Mouse (Mus musculus): ENCODE measurements around the gene Speer3. TPM values are rescaled to one million over a fixed set of nuclear protein-coding genes. Genes with fewer than 3 reads are reported as not detected.
"Not testable (repeated sequence)": the region's sequence is repeated elsewhere in the genome, so short reads cannot be mapped to it uniquely, and the experiment has no call there.

Speer3 gene
- total RNA-seq (2014; rRNA removed) (not detected in 2 replicates), polyA plus RNA-seq (2015; fragmentation: Nextera tagmentation; extraction: Ambion mirVana) (not detected in 2 replicates)

- no peak for DNase-seq
- 86% methylated on average over 1 of the region's 1 CpGs for WGBS
Observed at GRCm38 (mm10) chr5:13791319-13791718, at the start of gene Speer3. Speer3 (plus strand) TSS chr5:13791619.

DNA sequence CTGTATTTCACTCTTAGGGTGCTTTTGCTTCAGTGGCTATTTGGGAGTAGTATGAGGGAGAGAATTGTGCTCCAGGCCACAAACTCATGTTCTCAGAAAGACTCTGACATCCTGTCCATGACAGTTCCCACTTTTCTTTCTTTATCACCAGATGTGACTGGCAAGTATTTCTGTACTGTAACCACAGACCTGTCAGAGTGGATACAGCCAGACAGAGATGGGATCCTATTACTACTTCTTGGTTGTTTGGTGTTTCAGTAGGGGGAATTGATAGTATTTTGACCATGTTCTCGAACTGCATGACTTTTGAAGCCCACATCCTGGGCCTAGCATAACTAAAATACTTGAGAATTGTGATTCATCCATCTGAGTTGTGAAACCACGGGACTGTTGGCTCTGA is 19.1 kb downstream of the Speer3 start:
- 63% methylated on average over 2 of the region's 2 CpGs for WGBS
- not testable (repeated sequence) for H3K9ac ChIP-seq; DNase-seq; ATAC-seq; H3K4me2 ChIP-seq (ENCODE audit: low read depth); H3K4me1 ChIP-seq (ENCODE audit: insufficient read depth); H3K27ac ChIP-seq (ENCODE audit: low read depth, low read length); H3K9me3 ChIP-seq (ENCODE audit: low read length); H3K36me3 ChIP-seq (ENCODE audit: insufficient read depth); H3K4me3 ChIP-seq (ENCODE audit: low read depth, low read length); H3K27me3 ChIP-seq (ENCODE audit: insufficient read depth, low read length)

More at GRCm38 (mm10) chr5:13791319-13791718, at the start of gene Speer3:
- no peak for ATAC-seq
- Histone ChIP-seq H3K27ac (ENCODE audit: low read depth, low read length) (no peak within 1 kb of the TSS), H3K4me2 (ENCODE audit: low read depth) (no peak within 1 kb of the TSS), H3K4me1 (ENCODE audit: insufficient read depth) (no peaks in the 10 kb centered on the region), H3K36me3 (ENCODE audit: insufficient read depth) (no peaks in the 10 kb centered on the region), H3K4me3 (ENCODE audit: low read depth, low read length) (no peak within 1 kb of the TSS), H3K27me3 (ENCODE audit: insufficient read depth, low read length) (no peaks in the 10 kb centered on the region), H3K9me3 (ENCODE audit: low read length) (no peaks in the 10 kb centered on the region), H3K9ac (no peak within 1 kb of the TSS)
- no peak for TF ChIP-seq CTCF (IDR thresholded peaks at IDR 0.05; ENCODE audit: low read depth)

DNA sequence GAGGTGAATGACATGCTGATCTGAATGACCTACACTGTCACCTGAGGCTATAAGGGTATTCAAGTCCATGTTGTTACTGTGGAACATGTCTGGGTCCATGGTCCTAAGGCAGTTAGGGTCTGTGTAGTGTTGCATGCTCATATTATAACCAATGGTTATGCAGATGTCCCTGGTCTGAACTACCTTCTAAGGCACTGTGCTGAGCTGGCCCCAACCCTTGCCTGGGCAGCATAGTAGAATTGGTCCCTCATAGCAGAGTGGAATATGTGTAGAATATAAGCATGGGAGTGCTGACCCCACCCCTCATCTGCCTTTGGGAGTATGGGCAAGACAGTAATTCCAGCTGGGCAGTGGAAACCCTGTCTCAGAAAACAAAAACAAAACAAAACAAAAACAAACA is 33.7 kb downstream of the Speer3 start:
- Histone ChIP-seq H3K9ac (no peak overlapping the region), H3K4me3 (ENCODE audit: low read depth, low read length) (no peak overlapping the region), H3K4me2 (ENCODE audit: low read depth) (no peak overlapping the region), H3K4me1 (ENCODE audit: insufficient read depth) (no peaks in the 10 kb centered on the region), H3K9me3 (ENCODE audit: low read length) (no peaks in the 10 kb centered on the region), H3K27ac (ENCODE audit: low read depth, low read length) (no peak overlapping the region), H3K27me3 (ENCODE audit: insufficient read depth, low read length) (no peaks in the 10 kb centered on the region), H3K36me3 (ENCODE audit: insufficient read depth) (no peaks in the 10 kb centered on the region)
- DNase-seq: no peak
- no peak for TF ChIP-seq CTCF (IDR thresholded peaks at IDR 0.05; ENCODE audit: low read depth)
- no peak for ATAC-seq

- ATAC-seq: no peak
- H3K9ac ChIP-seq: no peak overlapping the region
- H3K27me3 ChIP-seq (ENCODE audit: insufficient read depth, low read length): no peaks in the 10 kb centered on the region
- no peaks in the 10 kb centered on the region for H3K9me3 ChIP-seq (ENCODE audit: low read length)
- H3K4me2 ChIP-seq (ENCODE audit: low read depth): no peak overlapping the region
- H3K4me1 ChIP-seq (ENCODE audit: insufficient read depth): no peaks in the 10 kb centered on the region
- H3K27ac ChIP-seq (ENCODE audit: low read depth, low read length): no peak overlapping the region
- DNase-seq: no peak
- no peaks in the 10 kb centered on the region for H3K36me3 ChIP-seq (ENCODE audit: insufficient read depth)
- no peak overlapping the region for H3K4me3 ChIP-seq (ENCODE audit: low read depth, low read length)
- no peak for TF ChIP-seq CTCF (IDR thresholded peaks at IDR 0.05; ENCODE audit: low read depth)
Observed at GRCm38 (mm10) chr5:13826708-13827107, 35.3 kb downstream of the Speer3 start.

DNA sequence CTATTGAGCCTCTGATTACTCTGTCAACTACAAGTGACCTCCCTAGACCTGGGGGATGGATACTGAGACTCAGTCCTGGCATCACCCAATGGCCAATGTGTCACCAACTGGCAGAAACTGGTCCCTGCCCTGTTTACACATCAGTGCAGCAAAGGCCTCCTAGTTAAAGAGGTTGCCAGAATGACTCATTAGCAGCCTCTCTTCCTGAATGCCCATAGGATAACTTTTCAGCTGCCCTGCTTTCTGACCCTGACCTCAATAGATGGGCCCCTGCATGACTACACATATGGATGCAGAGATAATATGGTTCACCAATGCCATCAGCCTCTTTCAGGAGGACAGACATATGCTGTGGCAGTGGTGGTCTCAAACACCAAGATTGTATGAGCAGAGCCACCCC is 52.9 kb downstream of the Speer3 start:
- H3K27me3 ChIP-seq (ENCODE audit: insufficient read depth, low read length): no peaks in the 10 kb centered on the region
- H3K27ac ChIP-seq (ENCODE audit: low read depth, low read length): no peak overlapping the region
- no peak for DNase-seq
- H3K4me1 ChIP-seq (ENCODE audit: insufficient read depth): no peaks in the 10 kb centered on the region
- H3K9ac ChIP-seq: no peak overlapping the region
- no peak for ATAC-seq
- no peaks in the 10 kb centered on the region for H3K36me3 ChIP-seq (ENCODE audit: insufficient read depth)
- no peak overlapping the region for H3K4me3 ChIP-seq (ENCODE audit: low read depth, low read length)
- no peak overlapping the region for H3K4me2 ChIP-seq (ENCODE audit: low read depth)
- no peaks in the 10 kb centered on the region for H3K9me3 ChIP-seq (ENCODE audit: low read length)
- no peak for TF ChIP-seq CTCF (IDR thresholded peaks at IDR 0.05; ENCODE audit: low read depth)

Other genes with a start within 250 kb of the Speer3 start
- 3.9 and 4.6 TPM in 2 replicates for gene Sema3e, start 233.7 kb downstream of the Speer3 start, total RNA-seq (2014; rRNA removed)
- 2.3 and 3.9 TPM in 2 replicates for gene Sema3e, start 233.7 kb downstream of the Speer3 start, polyA plus RNA-seq (2015; fragmentation: Nextera tagmentation; extraction: Ambion mirVana)